Mouse (Mus musculus) heart, adult 2 months (tissue): ENCODE results near the gene Kctd6. TPM values are rescaled to one million over a fixed set of nuclear protein-coding genes. Genes with fewer than 3 reads are reported as not detected.
A peak's percentile ranks its signal among the peaks of the same experiment; 100 is the strongest.

Experiments
- DNase-seq, 2 experiments: peaks; one replicate each; pipeline ENCODE4 v3.0.0; 2021
- H3K27ac ChIP-seq: fragments of 200-600 bp; 2 replicates; pipeline ENCODE4 v1.8.1; 2022
- H3K27me3 ChIP-seq: fragments of 200-500 bp; 2 replicates; pipeline ENCODE4 v1.6.1; 2012; ENCODE audit warnings: mild to moderate bottlenecking, low read length, inconsistent platforms, mixed read lengths; ENCODE audit not compliant: control insufficient read depth, insufficient read depth
- H3K36me3 ChIP-seq: fragments of 200-500 bp; 2 replicates; pipeline ENCODE4 v1.6.1; 2012; ENCODE audit warnings: low read length, inconsistent platforms; ENCODE audit not compliant: control insufficient read depth, insufficient read depth
- H3K4me1 ChIP-seq: fragments of 200-500 bp; 2 replicates; pipeline ENCODE4 v1.6.1; 2011; ENCODE audit warnings: low read length; ENCODE audit not compliant: control insufficient read depth, insufficient read depth
- H3K4me3 ChIP-seq: fragments of 200-600 bp; 2 replicates; pipeline ENCODE4 v1.8.1; 2022
- H3K79me2 ChIP-seq: fragments of 200-500 bp; replicated peaks from 2 replicates; pipeline ENCODE4 v1.6.1; 2012; ENCODE audit warnings: mild to moderate bottlenecking, inconsistent platforms, low read length, moderate library complexity, mixed read lengths; ENCODE audit not compliant: control insufficient read depth, insufficient read depth
- H3K9ac ChIP-seq: fragments of 200-500 bp; 2 replicates; pipeline ENCODE4 v1.6.1; 2012; ENCODE audit warnings: low read depth, mild to moderate bottlenecking, control low read depth, inconsistent platforms, low read length, mixed read lengths
- CTCF ChIP-seq: fragments of 200-600 bp; IDR thresholded peaks from 2 replicates; pipeline ENCODE4 v1.8.1; 2022; ENCODE audit warnings: antibody characterized with exemption, mild to moderate bottlenecking, moderate library complexity
- EP300 ChIP-seq: fragments of 200-500 bp; IDR thresholded peaks from 2 replicates; pipeline ENCODE4 v1.6.1; 2011; ENCODE audit warnings: low read depth, low read length, control low read depth; ENCODE audit not compliant: insufficient read depth
- POLR2A ChIP-seq: fragments of 200-500 bp; IDR thresholded peaks from 2 replicates; pipeline ENCODE4 v1.6.1; 2011; ENCODE audit warnings: mild to moderate bottlenecking, low read depth, low read length, control low read depth; ENCODE audit not compliant: insufficient read depth
- WGBS: fragments of 180-500 bp; shearing (Covaris S2); methylation state at CpG from one replicate; pipeline ENCODE4 v1.1.7; 2018; 5-methylcytosine and 5-hydroxymethylcytosine counted together
- intact Hi-C: fragments of 180-260 bp; cut with DNase I; formaldehyde crosslinking; loops from one replicate; pipeline ENCODE4 v1.15.1; 2025
- polyA plus RNA-seq: library from polyadenylated mRNA; depleted of rRNA; stranded (reverse); fragments of >200 nt; gene quantifications from 2 replicates; pipeline ENCODE4 v1.2.3, GENCODE M21; 2012
- total RNA-seq, 2 experiments: library from RNA; stranded (reverse); gene quantifications; 2 replicates each; pipeline ENCODE4 v1.2.3; 2021

Gene Kctd6
- total and polyA plus RNA-seq, 3 experiments = 7.3 to 10.3 (median 8.4) TPM

- no peak overlapping the region for H3K4me3 ChIP-seq
- H3K9ac ChIP-seq = no peak overlapping the region
- WGBS = 82% methylated on average over 5 of the region's 5 CpGs
- no peak overlapping the region for H3K27ac ChIP-seq
- DNase-seq = no peak
- no peak for TF ChIP-seq POLR2A
- intact Hi-C loops = loop anchor here (5.0 kb wide), 2 partner anchors 101 to 126 kb away; partner anchors contain the start of gene Fam107a
- H3K79me2 ChIP-seq = 0 out of 2 replicates have a peak, but pooled peaks cover 1% of the 10 kb centered on the region
- H3K4me1 ChIP-seq = peaks cover 6% of the 10 kb centered on the region
- no peaks in the 10 kb centered on the region for H3K27me3 ChIP-seq
- no peaks in the 10 kb centered on the region for H3K36me3 ChIP-seq
Observed at GRCm38 (mm10) chr14:8216100-8216499, 2.2 kb downstream of the Kctd6 start.

DNA sequence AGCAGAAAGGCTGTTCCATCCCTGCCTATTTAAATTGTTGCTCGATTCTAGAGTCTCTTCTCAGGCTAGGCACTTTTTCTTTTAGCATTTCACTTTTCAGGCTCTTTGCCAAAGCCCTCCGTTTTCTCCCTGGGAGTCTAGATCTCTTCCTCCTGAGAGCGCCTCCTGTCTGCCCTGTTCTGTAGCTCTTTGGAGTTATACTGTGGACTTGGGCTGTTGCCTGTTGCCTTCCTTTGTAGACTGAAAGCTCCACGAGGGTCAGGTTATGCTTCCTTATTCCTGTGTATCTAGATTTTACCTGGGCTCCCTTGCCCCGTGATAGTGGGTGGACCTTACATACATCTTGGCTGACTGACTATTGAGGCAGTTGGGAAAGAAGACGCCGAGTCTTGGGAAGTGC, 4.3 kb downstream of the Kctd6 start:
- intact Hi-C loops = loop anchor here (5.0 kb wide), 2 partner anchors 99 to 124 kb away; partner anchors contain the start of gene Fam107a
- H3K9ac ChIP-seq = no peak overlapping the region
- H3K4me1 ChIP-seq = peaks cover 6% of the 10 kb centered on the region
- TF ChIP-seq POLR2A = no peak
- TF ChIP-seq EP300 = no peak
- TF ChIP-seq CTCF = no peak
- no peaks in the 10 kb centered on the region for H3K27me3 ChIP-seq
- no peak overlapping the region for H3K4me3 ChIP-seq
- H3K27ac ChIP-seq = no peak overlapping the region
- H3K36me3 ChIP-seq = no peaks in the 10 kb centered on the region; the same call in 1 of the 2 replicates
- 78% methylated on average over 7 of the region's 7 CpGs for WGBS
- no peak for DNase-seq
- H3K79me2 ChIP-seq = 0 out of 2 replicates have a peak, but pooled peaks cover 1% of the 10 kb centered on the region

DNA sequence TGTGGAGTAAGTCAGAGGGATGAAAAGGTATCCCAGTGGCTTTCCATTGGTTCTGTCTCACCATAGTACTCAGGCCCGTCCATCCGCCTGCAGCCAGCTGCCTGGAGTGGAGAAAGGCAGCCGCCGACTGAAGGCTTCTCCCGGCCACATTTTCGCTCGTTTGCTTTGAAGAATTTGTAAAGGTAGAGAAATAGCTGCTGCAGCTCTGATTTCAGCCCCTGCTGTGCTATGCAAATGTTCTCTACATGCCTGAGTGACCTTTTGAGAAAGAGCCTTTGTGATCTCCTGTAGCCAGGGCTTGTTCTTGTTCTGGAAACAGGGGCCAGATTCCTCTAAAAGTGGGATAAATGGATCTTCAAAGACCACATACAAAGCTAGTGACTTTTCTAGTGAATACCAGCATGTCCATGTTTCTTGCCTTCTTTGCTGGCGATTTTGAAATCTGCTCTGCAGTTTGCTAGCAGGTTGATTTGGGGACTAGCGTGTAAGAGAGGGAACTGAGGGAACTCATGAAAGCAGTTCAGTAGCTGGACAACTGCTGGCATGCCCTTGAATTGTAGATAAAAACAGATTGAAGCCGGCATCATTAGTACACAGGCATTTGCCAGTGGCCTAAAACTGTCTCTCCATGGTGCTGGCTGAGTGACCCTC, 4.9 kb downstream of the Kctd6 start:
- DNase-seq = no peak
- peaks cover 6% of the 10 kb centered on the region for H3K4me1 ChIP-seq
- no peaks in the 10 kb centered on the region; the same call in 1 of the 2 replicates for H3K36me3 ChIP-seq
- no peak overlapping the region for H3K4me3 ChIP-seq
- intact Hi-C loops = loop anchor here (5.0 kb wide), 2 partner anchors 98 to 123 kb away; partner anchors contain the start of gene Fam107a
- no peaks in the 10 kb centered on the region for H3K27me3 ChIP-seq
- no peak overlapping the region for H3K27ac ChIP-seq
- H3K9ac ChIP-seq = no peak overlapping the region
- TF ChIP-seq POLR2A = no peak
- no peak for TF ChIP-seq CTCF
- no peak for TF ChIP-seq EP300
- WGBS = 66% methylated on average over 10 of the region's 10 CpGs
- H3K79me2 ChIP-seq = 0 out of 2 replicates have a peak, but pooled peaks cover 1% of the 10 kb centered on the region

DNA sequence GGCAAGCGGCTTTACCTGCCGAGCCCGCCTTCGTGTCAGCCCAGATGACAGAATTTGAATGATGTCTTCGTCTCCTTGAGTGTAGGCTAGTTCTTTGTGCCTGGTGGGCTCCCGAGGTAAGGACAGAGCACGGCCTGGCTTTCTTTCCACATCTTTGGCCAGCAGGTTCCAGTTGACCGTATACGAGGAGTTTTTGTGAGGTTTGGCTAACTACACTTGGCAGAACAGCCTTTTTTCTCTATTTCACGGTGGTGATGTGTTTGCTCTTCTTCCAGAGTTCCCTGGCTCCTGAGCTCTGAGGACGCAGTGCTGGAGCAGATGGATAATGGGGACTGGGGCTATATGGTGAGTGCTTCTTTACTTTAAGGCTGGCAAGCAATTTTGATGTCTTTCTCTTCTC, 5.9 kb downstream of the Kctd6 start:
- H3K27ac ChIP-seq = no peak overlapping the region
- H3K9ac ChIP-seq = no peak overlapping the region
- WGBS = 94% methylated on average over 11 of the region's 11 CpGs
- H3K27me3 ChIP-seq = no peaks in the 10 kb centered on the region
- DNase-seq = no peak
- peaks cover 6% of the 10 kb centered on the region for H3K4me1 ChIP-seq
- no peak overlapping the region for H3K4me3 ChIP-seq
- H3K79me2 ChIP-seq = 0 out of 2 replicates have a peak, but pooled peaks cover 1% of the 10 kb centered on the region
- intact Hi-C loops = loop anchor here (5.0 kb wide), 2 partner anchors 97 to 122 kb away; partner anchors contain the start of gene Fam107a
- H3K36me3 ChIP-seq = no peaks in the 10 kb centered on the region; the same call in 1 of the 2 replicates
- TF ChIP-seq EP300 (no peak), POLR2A (no peak), CTCF (no peak)

DNA sequence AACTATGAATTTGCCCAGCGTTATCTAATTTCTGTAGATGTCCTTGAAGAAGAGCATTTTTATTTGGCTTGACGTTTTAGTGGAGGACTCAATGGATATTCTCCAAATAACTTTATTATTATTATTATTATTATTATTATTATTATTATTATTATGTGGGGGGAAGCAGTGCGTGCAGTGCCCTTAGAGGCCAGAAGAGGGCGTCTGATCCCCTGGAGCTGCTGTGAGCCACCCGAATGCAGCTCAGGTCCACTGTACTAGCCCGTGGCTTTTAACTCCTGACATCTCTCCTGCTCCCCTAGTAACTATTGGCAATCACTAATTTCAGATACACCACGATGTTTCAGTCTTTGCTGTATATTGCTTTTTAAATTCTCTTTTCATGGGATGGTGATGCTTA, 6.4 kb downstream of the Kctd6 start:
- TF ChIP-seq CTCF (peak; percentile 72), POLR2A (no peak)
- Histone ChIP-seq H3K4me3 (no peak overlapping the region), H3K9ac (no peak overlapping the region), H3K79me2 (0 out of 2 replicates have a peak, but pooled peaks cover 1% of the 10 kb centered on the region), H3K36me3 (no peaks in the 10 kb centered on the region; the same call in 1 of the 2 replicates), H3K4me1 (peaks cover 5% of the 10 kb centered on the region), H3K27ac (no peak overlapping the region), H3K27me3 (no peaks in the 10 kb centered on the region)
- intact Hi-C loops = no loop called here
- WGBS = 77% methylated on average over 7 of the region's 7 CpGs
- DNase-seq = peak in 1 of 2 experiments; percentile 35

GRCm38 (mm10) chr14:8220912-8221311, 7.0 kb downstream of the Kctd6 start:
- Histone ChIP-seq H3K36me3 (no peaks in the 10 kb centered on the region; the same call in 1 of the 2 replicates), H3K4me1 (peaks cover 3% of the 10 kb centered on the region), H3K4me3 (no peak overlapping the region), H3K27ac (no peak overlapping the region), H3K27me3 (no peaks in the 10 kb centered on the region), H3K79me2 (0 out of 2 replicates have a peak, but pooled peaks cover 1% of the 10 kb centered on the region), H3K9ac (no peak overlapping the region)
- DNase-seq = no peak
- TF ChIP-seq CTCF (no peak), EP300 (no peak), POLR2A (no peak)
- WGBS = 88% methylated on average over 2 of the region's 2 CpGs
- intact Hi-C loops = no loop called here
